Mouse (Mus musculus) layer of hippocampus, adult 6 months (tissue): ENCODE data around the gene Capns2. TPM values are rescaled to one million over a fixed set of nuclear protein-coding genes. Genes with fewer than 3 reads are reported as not detected.

Source experiments
- long read RNA-seq, 2 experiments: library from polyadenylated mRNA; unstranded; transcript quantifications; one replicate each; pipeline ENCODE4 v2.0.0; 2019 to 2020
- microRNA-seq: library from miRNA; unstranded; fragments of <30 nt; microRNA quantifications from one replicate; pipeline ENCODE4 v1.2.0, GENCODE M21; 2020
- polyA plus RNA-seq: library from polyadenylated mRNA; unstranded; fragments of <200 nt; fragmentation: Nextera tagmentation; gene quantifications from 2 replicates; pipeline ENCODE4 v1.2.3, GENCODE M21; 2021

Gene Capns2
- not detected in 2 replicates for polyA plus RNA-seq
- long read RNA-seq, experiment 1, result 0 reads
- long read RNA-seq, experiment 2, result 0 reads

GRCm38 (mm10) chr8:92901107-92901506 is at the start of gene Capns2:
TSS of gene Capns2 (plus strand) at chr8:92901407.

GRCm38 (mm10) chr8:92855171-92855894 is 45.9 kb upstream of the Capns2 start, which contains the start of gene Lpcat2:
TSS of gene Lpcat2 (plus strand) at chr8:92855339.

Small RNAs within 50 kb of the gene (microRNA-seq; reads per million reads assigned to microRNA genes)
- not detected for gene Gm22151

Other genes with a start within 250 kb of the Capns2 start
- gene Irx6, start 227.1 kb upstream of the Capns2 start, polyA plus RNA-seq, result 0.11 and 0.19 TPM in 2 replicates
- gene Mmp2, start 74.1 kb upstream of the Capns2 start, polyA plus RNA-seq, result 2.3 and 3.9 TPM in 2 replicates
- gene Lpcat2, start 46.1 kb upstream of the Capns2 start, polyA plus RNA-seq, result 21.4 and 23.6 TPM in 2 replicates
- gene Slc6a2, start 58.7 kb downstream of the Capns2 start, polyA plus RNA-seq, result not detected in 2 replicates
- 0.19 TPM in 1 of 2 replicates, not detected in the other for gene Ces1a, start 146.8 kb downstream of the Capns2 start, polyA plus RNA-seq
- not detected in 2 replicates for gene Ces1b, start 178.6 kb downstream of the Capns2 start, polyA plus RNA-seq
- not detected in 2 replicates for gene Ces1c, start 229.9 kb downstream of the Capns2 start, polyA plus RNA-seq